Mouse (Mus musculus) layer of hippocampus, adult 11-12 months (tissue): Measurements from ENCODE around the gene Srsf10.

ENCODE experiments used
- DNase-seq: peaks from one replicate; pipeline ENCODE4 v3.0.0; 2022; ENCODE audit warnings: low spot score

Srsf10 gene

GRCm38 (mm10) chr4:135919280-135919639 lies 63.7 kb downstream of the Srsf10 start:
- DNase-seq: no peak
